Mouse (Mus musculus) megakaryocyte, embryonic 14.5 days (primary cell): ENCODE measurements around the gene Tep1.

Experiments used
- FLI1 ChIP-seq: IDR thresholded peaks from 2 replicates; pipeline ENCODE4 v1.6.1; 2012; ENCODE audit warnings: low read length, inconsistent platforms, mixed read lengths
- GATA1 ChIP-seq: IDR thresholded peaks from 3 replicates; pipeline ENCODE4 v1.6.1; 2012; ENCODE audit warnings: mixed read lengths, low read length, inconsistent platforms, borderline replicate concordance

GRCm38 (mm10) chr14:50897374-50897765, 27.0 kb upstream of the Tep1 start, which contains the start of gene Klhl33:
- TF ChIP-seq FLI1 (no peak), GATA1 (no peak)
